Mouse (Mus musculus): ENCODE measurements at regions not wholly inside any gene's neighbourhood (a gene's known extent, or its start where the extent isn't known, plus 50 kb on each side); places are given as distances from the start of the nearest gene placed in this dataset.

DNA sequence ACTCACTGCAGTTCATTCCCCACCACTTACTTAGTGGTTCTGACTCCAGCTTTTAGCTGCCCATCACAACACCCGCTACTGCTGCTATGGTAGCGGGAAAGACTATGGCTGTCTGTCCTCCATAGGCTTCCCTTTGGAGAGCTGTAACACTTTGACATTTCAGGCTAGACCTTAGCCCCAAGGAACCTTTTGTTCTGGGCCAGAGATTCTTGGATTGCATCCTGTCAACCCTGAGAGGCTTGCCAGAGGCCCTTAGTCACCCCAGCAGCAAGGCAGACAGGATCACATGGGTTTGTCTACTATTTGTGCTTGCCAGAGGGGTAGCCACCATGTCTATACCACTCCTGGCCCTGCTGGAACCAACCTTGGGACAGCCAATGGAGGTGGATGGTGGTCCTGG lies 147.1 kb downstream of the Trim29 start:
- TF ChIP-seq CTCF (IDR thresholded peaks at IDR 0.05; ENCODE audit: control insufficient read depth, insufficient read depth, insufficient replicate concordance, low read depth, low read length) (no peak), POLR2A (IDR thresholded peaks at IDR 0.05; ENCODE audit: control insufficient read depth, low read depth, low read length) (no peak)
